Mouse (Mus musculus) lung, embryonic 16.5 days (tissue): Measurements from ENCODE around the gene Mogat1. TPM values are rescaled to one million over a fixed set of nuclear protein-coding genes. Genes with fewer than 3 reads are reported as not detected.

Experiments
- ATAC-seq: fragments of 200-750 bp; cut with Nextera tagmentation; 2 replicates; pipeline ENCODE4 v1.8.0; 2017; ENCODE audit warnings: low read depth, mild to moderate bottlenecking, moderate library complexity
- H3K27ac ChIP-seq: fragments of 300-500 bp; sonication (generic); 2 replicates; pipeline ENCODE4 v1.5.1; 2014; ENCODE audit warnings: mild to moderate bottlenecking, control low read depth, low read length
- H3K27me3 ChIP-seq: fragments of 300-500 bp; sonication (generic); 2 replicates; pipeline ENCODE4 v1.6.1; 2014; ENCODE audit warnings: low read depth, low read length, mixed read lengths; ENCODE audit not compliant: control insufficient read depth, insufficient read depth
- H3K36me3 ChIP-seq: fragments of 300-500 bp; sonication (generic); 2 replicates; pipeline ENCODE4 v1.6.1; 2014; ENCODE audit warnings: low read length; ENCODE audit not compliant: control insufficient read depth, insufficient read depth
- H3K4me1 ChIP-seq: fragments of 300-500 bp; sonication (generic); replicated peaks from 2 replicates; pipeline ENCODE4 v1.6.1; 2014; ENCODE audit warnings: low read length, mixed read lengths; ENCODE audit not compliant: control insufficient read depth, insufficient read depth
- H3K4me2 ChIP-seq: fragments of 300-500 bp; sonication (generic); 2 replicates; pipeline ENCODE4 v1.6.1; 2014; ENCODE audit warnings: low read depth, low read length, control low read depth
- H3K4me3 ChIP-seq: fragments of 300-500 bp; sonication (generic); 2 replicates; pipeline ENCODE4 v1.5.1; 2014; ENCODE audit warnings: mild to moderate bottlenecking, low read length, control low read depth
- H3K9ac ChIP-seq: fragments of 300-500 bp; sonication (generic); 2 replicates; pipeline ENCODE4 v1.6.1; 2014; ENCODE audit warnings: low read length, control low read depth
- H3K9me3 ChIP-seq: fragments of 300-500 bp; sonication (generic); 2 replicates; pipeline ENCODE4 v1.6.1; 2016; ENCODE audit warnings: low read length; ENCODE audit not compliant: control insufficient read depth
- WGBS: fragments of 180-500 bp; shearing (Covaris S2); extraction: QIAGEN DNeasy Blood & Tissue Kit; methylation state at CpG from one replicate; pipeline ENCODE4 v1.1.7; 2014; 5-methylcytosine and 5-hydroxymethylcytosine counted together
- polyA plus RNA-seq: library from polyadenylated mRNA; unstranded; fragments of >200 nt; fragmentation: Nextera tagmentation; extraction: Ambion mirVana; gene quantifications from 2 replicates; pipeline ENCODE4 v1.2.1, GENCODE M21; 2015

Mogat1 gene
- polyA plus RNA-seq, 1 experiment from 2014 or later, result not detected

- ATAC-seq, result no peak
- H3K4me3 ChIP-seq, result no peak overlapping the region
- H3K27ac ChIP-seq, result no peak overlapping the region
- H3K36me3 ChIP-seq, result no peaks in the 10 kb centered on the region
- H3K4me1 ChIP-seq, result no peaks in the 10 kb centered on the region
- 86% methylated on average over 6 of the region's 6 CpGs for WGBS
- no peak overlapping the region for H3K4me2 ChIP-seq
- no peak overlapping the region for H3K9ac ChIP-seq
- H3K27me3 ChIP-seq, result no peaks in the 10 kb centered on the region
- no peaks in the 10 kb centered on the region; the same call in 1 of the 2 replicates for H3K9me3 ChIP-seq
Measured at GRCm38 (mm10) chr1:78502527-78502926, 8.3 kb upstream of the Mogat1 start.

DNA sequence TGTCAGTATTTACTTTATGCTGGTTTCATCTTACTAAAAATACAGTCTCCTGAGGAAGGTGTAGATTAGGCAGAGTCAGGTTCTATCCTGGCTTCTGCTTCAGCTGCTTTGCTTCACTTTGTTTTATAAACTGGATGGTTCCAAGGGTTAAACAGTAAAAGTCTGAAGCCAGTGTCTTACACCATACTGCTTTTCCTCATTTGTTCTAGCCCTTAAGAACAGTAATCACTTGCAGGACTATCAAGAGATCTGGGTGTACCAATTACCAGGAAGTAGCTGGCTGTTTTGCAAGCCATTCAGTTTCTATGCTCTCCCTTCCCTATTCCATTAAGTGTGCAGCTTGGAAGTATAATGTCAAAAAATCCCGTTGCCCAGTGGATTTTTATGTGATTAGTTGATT is 3.7 kb upstream of the Mogat1 start:
- no peaks in the 10 kb centered on the region; the same call in 1 of the 2 replicates for H3K9me3 ChIP-seq
- H3K4me2 ChIP-seq, result no peak overlapping the region
- H3K4me3 ChIP-seq, result no peak overlapping the region
- H3K36me3 ChIP-seq, result no peaks in the 10 kb centered on the region
- ATAC-seq, result no peak
- H3K4me1 ChIP-seq, result 0 out of 2 replicates have a peak, but pooled peaks cover 4% of the 10 kb centered on the region
- H3K9ac ChIP-seq, result no peak overlapping the region
- WGBS, result 49% methylated on average over 1 of the region's 1 CpGs
- H3K27me3 ChIP-seq, result 0 out of 2 replicates have a peak, but pooled peaks cover 3% of the 10 kb centered on the region
- H3K27ac ChIP-seq, result no peak overlapping the region

GRCm38 (mm10) chr1:78511621-78512160 is 900 bp downstream of the Mogat1 start, which contains the start of gene BC035947:
Gene BC035947 (minus strand): TSS chr1:78512158.
- peak within 1 kb of the TSS; percentile 34; the same call in 1 of the 2 replicates for H3K9ac ChIP-seq

GRCm38 (mm10) chr1:78512756-78513155 is 2.0 kb downstream of the Mogat1 start:
- 0 out of 2 replicates have a peak, but pooled peaks cover 3% of the 10 kb centered on the region for H3K27me3 ChIP-seq
- no peak overlapping the region for H3K9ac ChIP-seq

More at GRCm38 (mm10) chr1:78511621-78512160, 900 bp downstream of the Mogat1 start, which contains the start of gene BC035947:
- WGBS, result 3% methylated on average over 25 of the region's 25 CpGs
- Histone ChIP-seq H3K4me2 (peak within 1 kb of the TSS; percentile 53), H3K4me1 (0 out of 2 replicates have a peak, but pooled peaks cover 4% of the 10 kb centered on the region), H3K4me3 (peak within 1 kb of the TSS; percentile 34), H3K27me3 (0 out of 2 replicates have a peak, but pooled peaks cover 3% of the 10 kb centered on the region), H3K27ac (no peak within 1 kb of the TSS), H3K36me3 (no peaks in the 10 kb centered on the region), H3K9me3 (no peaks in the 10 kb centered on the region)
- peak; percentile 60 for ATAC-seq

DNA sequence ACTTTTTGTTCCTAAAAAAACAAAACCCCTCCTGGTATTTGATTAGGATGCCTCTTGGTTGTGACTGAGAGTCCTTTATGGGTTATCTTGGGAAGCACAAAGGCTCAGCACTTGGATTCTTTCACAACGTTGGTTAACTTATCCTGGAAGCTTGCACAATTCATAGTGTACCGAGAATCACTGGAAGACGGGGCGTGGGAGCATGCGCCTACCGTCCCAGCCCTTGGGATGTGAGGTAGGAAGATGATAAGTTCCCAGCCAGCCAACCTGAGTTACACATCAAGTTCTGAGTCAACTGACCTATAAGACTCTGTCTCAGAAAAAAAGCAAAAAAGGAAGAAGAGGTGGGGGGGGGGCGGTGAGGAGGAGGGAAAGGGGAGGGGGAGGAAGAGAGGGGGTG is 8.1 kb downstream of the Mogat1 start:
- Histone ChIP-seq H3K4me2 (no peak overlapping the region), H3K4me3 (no peak overlapping the region), H3K27me3 (no peaks in the 10 kb centered on the region), H3K4me1 (no peaks in the 10 kb centered on the region), H3K36me3 (no peaks in the 10 kb centered on the region), H3K27ac (no peak overlapping the region), H3K9ac (no peak overlapping the region), H3K9me3 (no peaks in the 10 kb centered on the region)
- 74% methylated on average over 7 of the region's 7 CpGs for whole genome bisulfite sequencing
- no peak for ATAC-seq

More at GRCm38 (mm10) chr1:78512756-78513155, 2.0 kb downstream of the Mogat1 start:
- WGBS, result 75% methylated on average over 8 of the region's 8 CpGs
- no peak overlapping the region for H3K4me3 ChIP-seq
- ATAC-seq, result no peak
- 0 out of 2 replicates have a peak, but pooled peaks cover 4% of the 10 kb centered on the region for H3K4me1 ChIP-seq
- H3K36me3 ChIP-seq, result no peaks in the 10 kb centered on the region
- H3K9me3 ChIP-seq, result no peaks in the 10 kb centered on the region
- no peak overlapping the region for H3K4me2 ChIP-seq
- H3K27ac ChIP-seq, result no peak overlapping the region

DNA sequence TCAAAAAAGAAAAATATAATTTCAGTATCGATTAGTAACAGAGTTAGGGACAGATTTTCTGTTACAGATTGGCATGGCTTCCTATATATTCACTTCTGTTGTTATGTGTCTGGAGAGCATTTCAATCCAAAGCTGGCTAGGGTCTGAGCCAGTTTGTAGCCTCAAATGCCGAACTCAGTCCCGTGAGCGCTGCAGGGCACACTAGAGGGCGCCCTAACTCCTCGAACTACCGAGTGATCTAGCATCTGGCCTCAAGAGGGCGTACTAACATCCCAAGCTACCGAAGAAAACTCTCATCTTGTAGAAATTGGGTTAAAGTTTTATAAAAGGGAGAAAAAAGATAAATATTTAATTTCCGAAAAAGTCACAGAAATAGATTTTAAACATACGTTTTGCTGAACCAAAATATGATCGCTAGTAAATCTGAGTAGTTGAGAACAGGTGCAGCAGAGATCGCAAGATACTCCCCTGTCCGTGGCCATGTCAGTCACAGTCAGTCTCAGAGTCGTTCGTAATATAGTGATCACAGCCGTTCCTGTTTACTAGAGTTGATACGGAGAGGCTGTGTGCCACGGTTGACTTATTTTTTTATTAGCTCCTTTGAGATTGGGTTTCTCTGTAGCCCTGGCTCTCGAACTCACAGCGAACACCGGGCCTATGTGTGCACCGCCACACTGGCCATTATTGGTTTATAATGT is 14.5 kb downstream of the Mogat1 start:
- Histone ChIP-seq H3K27me3 (no peaks in the 10 kb centered on the region), H3K27ac (no peak overlapping the region), H3K4me3 (no peak overlapping the region), H3K36me3 (no peaks in the 10 kb centered on the region), H3K9me3 (no peaks in the 10 kb centered on the region), H3K9ac (no peak overlapping the region), H3K4me2 (no peak overlapping the region), H3K4me1 (no peaks in the 10 kb centered on the region)
- WGBS, result 43% methylated on average over 23 of the region's 23 CpGs
- ATAC-seq, result no peak

DNA sequence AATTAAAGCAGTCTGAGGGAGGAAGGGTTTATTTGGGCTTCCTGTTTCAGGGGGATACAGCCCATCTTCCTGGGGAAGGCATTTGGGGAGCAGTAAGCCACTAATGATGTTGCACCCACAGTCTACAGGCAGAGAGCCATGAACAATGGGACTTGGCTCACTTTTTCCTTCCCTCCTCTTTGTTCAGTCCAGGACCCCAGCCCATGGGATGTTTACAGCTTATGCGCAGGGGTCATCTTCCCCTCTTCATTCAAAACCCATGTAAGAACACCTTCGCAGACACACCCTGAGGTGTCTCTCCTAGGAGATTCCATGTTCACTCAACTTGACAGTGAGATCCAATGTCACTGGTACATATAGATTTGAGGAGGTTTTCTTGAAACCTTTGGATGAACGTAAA is 17.6 kb downstream of the Mogat1 start:
- no peak for ATAC-seq
- H3K4me2 ChIP-seq, result no peak overlapping the region
- H3K36me3 ChIP-seq, result no peaks in the 10 kb centered on the region
- H3K27me3 ChIP-seq, result no peaks in the 10 kb centered on the region
- no peak overlapping the region for H3K4me3 ChIP-seq
- no peaks in the 10 kb centered on the region for H3K4me1 ChIP-seq
- H3K9ac ChIP-seq, result no peak overlapping the region
- H3K27ac ChIP-seq, result no peak overlapping the region
- WGBS, result 89% methylated on average over 3 of the region's 3 CpGs
- H3K9me3 ChIP-seq, result no peaks in the 10 kb centered on the region

DNA sequence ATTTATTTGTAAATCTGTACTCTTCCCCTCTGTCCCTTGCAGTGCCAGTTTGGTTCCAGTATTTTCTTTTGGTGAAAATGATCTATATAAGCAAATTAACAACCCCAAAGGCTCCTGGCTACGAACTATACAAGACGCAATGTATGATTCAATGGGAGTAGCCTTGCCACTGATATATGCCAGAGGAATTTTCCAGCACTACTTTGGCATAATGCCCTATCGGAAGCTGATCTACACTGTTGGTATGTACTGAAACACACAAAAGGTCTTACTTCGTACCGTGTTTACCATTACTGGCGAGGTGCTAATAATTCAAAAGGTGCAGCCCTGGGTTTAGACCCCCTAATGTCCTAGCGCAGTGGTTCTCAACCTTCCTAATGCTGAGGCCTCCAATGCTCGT is 18.2 kb downstream of the Mogat1 start:
- no peak overlapping the region for H3K4me2 ChIP-seq
- no peak for ATAC-seq
- H3K4me1 ChIP-seq, result no peaks in the 10 kb centered on the region
- 84% methylated on average over 8 of the region's 8 CpGs for WGBS
- H3K9ac ChIP-seq, result no peak overlapping the region
- no peaks in the 10 kb centered on the region for H3K36me3 ChIP-seq
- H3K4me3 ChIP-seq, result no peak overlapping the region
- H3K27ac ChIP-seq, result no peak overlapping the region
- H3K27me3 ChIP-seq, result no peaks in the 10 kb centered on the region
- no peaks in the 10 kb centered on the region for H3K9me3 ChIP-seq

DNA sequence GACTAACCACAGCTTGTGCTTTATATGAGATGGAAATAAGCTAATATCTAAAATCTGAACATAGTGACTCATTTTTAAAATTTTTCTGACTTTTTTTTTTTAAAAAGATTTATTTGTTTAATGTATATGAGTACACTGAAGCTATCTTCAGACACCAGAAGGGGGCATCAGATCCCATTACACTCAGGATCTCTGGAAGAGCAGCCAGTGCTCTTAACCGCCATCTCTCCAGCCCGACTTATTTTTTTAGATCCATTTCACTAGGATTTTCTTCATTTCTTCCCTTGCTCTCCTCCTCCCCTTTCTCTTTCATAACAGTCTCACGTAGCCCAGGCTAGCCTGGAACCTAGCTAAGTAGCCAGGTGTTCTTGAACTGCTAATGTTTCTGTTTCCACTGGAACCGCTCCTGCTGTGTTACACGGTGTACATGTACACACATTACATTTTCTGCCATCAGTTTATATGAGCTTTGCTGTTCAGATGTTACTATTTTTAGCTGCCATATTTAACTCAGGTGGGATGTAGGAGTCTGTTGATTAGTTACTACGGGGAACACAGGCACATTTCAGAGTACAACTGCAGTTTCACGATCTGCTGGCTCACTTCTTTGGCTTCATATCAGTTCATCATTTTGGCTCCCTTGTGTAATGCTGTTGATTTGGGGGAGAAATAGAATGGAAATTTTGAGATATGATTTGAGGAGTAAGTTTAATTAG is 19.9 kb downstream of the Mogat1 start:
- Histone ChIP-seq H3K9ac (no peak overlapping the region), H3K4me2 (no peak overlapping the region), H3K9me3 (no peaks in the 10 kb centered on the region), H3K27ac (no peak overlapping the region), H3K36me3 (no peaks in the 10 kb centered on the region), H3K27me3 (no peaks in the 10 kb centered on the region), H3K4me1 (no peaks in the 10 kb centered on the region), H3K4me3 (no peak overlapping the region)
- ATAC-seq, result no peak
- WGBS, result 66% methylated on average over 7 of the region's 7 CpGs
